Mouse (Mus musculus) intestine, postnatal 0 days (tissue): Measurements from ENCODE around the gene Nrp1. TPM values are rescaled to one million over a fixed set of nuclear protein-coding genes. Genes with fewer than 3 reads are reported as not detected.

ENCODE experiments used
- ATAC-seq: fragments of 200-750 bp; cut with Nextera tagmentation; 2 replicates; pipeline ENCODE4 v1.8.0; 2017; ENCODE audit warnings: mild to moderate bottlenecking, moderate TSS enrichment, moderate library complexity
- H3K27ac ChIP-seq: fragments of 300-500 bp; sonication (generic); 2 replicates; pipeline ENCODE4 v1.5.1; 2014; ENCODE audit warnings: mild to moderate bottlenecking, low read depth, low read length, moderate library complexity
- H3K27me3 ChIP-seq: fragments of 300-500 bp; sonication (generic); replicated peaks from 2 replicates; pipeline ENCODE4 v1.6.1; 2014; ENCODE audit warnings: low read length, mixed read lengths; ENCODE audit not compliant: control insufficient read depth, insufficient read depth
- H3K36me3 ChIP-seq: fragments of 300-500 bp; sonication (generic); 2 replicates; pipeline ENCODE4 v1.6.1; 2014; ENCODE audit warnings: mild to moderate bottlenecking, moderate library complexity; ENCODE audit not compliant: control insufficient read depth, insufficient read depth
- H3K4me1 ChIP-seq: fragments of 300-500 bp; sonication (generic); replicated peaks from 2 replicates; pipeline ENCODE4 v1.6.1; 2014; ENCODE audit warnings: antibody characterized with exemption, low read length, mixed read lengths; ENCODE audit not compliant: control insufficient read depth, insufficient read depth
- H3K4me2 ChIP-seq: fragments of 300-500 bp; sonication (generic); replicated peaks from 2 replicates; pipeline ENCODE4 v1.6.1; 2014; ENCODE audit warnings: low read depth, mild to moderate bottlenecking, moderate library complexity
- H3K4me3 ChIP-seq: fragments of 300-500 bp; sonication (generic); 2 replicates; pipeline ENCODE4 v1.5.1; 2014; ENCODE audit warnings: low read depth, low read length
- H3K9ac ChIP-seq: fragments of 300-500 bp; sonication (generic); 2 replicates; pipeline ENCODE4 v1.6.1; 2014; ENCODE audit warnings: mild to moderate bottlenecking, low read depth, low read length
- H3K9me3 ChIP-seq: fragments of 300-500 bp; sonication (generic); 2 replicates; pipeline ENCODE4 v1.6.1; 2016; ENCODE audit warnings: mixed run types; ENCODE audit not compliant: control insufficient read depth
- CTCF ChIP-seq: sonication (generic); IDR thresholded peaks from 2 replicates; pipeline ENCODE4 v1.5.1; 2016; ENCODE audit warnings: low read depth, mild to moderate bottlenecking, control low read depth, antibody characterized with exemption, moderate library complexity
- WGBS: fragments of 180-500 bp; shearing (Covaris S2); extraction: QIAGEN DNeasy Blood & Tissue Kit; methylation state at CpG from one replicate; pipeline ENCODE4 v1.1.7; 2014; 5-methylcytosine and 5-hydroxymethylcytosine counted together
- polyA plus RNA-seq: library from polyadenylated mRNA; unstranded; fragments of >200 nt; fragmentation: Nextera tagmentation; extraction: Ambion mirVana; gene quantifications from 2 replicates; pipeline ENCODE4 v1.2.1, GENCODE M21; 2015

Gene Nrp1
- polyA plus RNA-seq, 1 experiment from 2014 or later = 15.7 TPM

- Histone ChIP-seq H3K4me1 (no peaks in the 10 kb centered on the region), H3K9ac (no peak overlapping the region), H3K27ac (no peak overlapping the region), H3K27me3 (no peaks in the 10 kb centered on the region), H3K36me3 (no peaks in the 10 kb centered on the region; the same call in 1 of the 2 replicates), H3K4me2 (no peak overlapping the region), H3K9me3 (no peaks in the 10 kb centered on the region), H3K4me3 (no peak overlapping the region)
- WGBS = 72% methylated on average over 4 of the region's 4 CpGs
- ATAC-seq = no peak
- TF ChIP-seq CTCF = no peak
Observed at GRCm38 (mm10) chr8:128435749-128436148, 77.3 kb downstream of the Nrp1 start.

DNA sequence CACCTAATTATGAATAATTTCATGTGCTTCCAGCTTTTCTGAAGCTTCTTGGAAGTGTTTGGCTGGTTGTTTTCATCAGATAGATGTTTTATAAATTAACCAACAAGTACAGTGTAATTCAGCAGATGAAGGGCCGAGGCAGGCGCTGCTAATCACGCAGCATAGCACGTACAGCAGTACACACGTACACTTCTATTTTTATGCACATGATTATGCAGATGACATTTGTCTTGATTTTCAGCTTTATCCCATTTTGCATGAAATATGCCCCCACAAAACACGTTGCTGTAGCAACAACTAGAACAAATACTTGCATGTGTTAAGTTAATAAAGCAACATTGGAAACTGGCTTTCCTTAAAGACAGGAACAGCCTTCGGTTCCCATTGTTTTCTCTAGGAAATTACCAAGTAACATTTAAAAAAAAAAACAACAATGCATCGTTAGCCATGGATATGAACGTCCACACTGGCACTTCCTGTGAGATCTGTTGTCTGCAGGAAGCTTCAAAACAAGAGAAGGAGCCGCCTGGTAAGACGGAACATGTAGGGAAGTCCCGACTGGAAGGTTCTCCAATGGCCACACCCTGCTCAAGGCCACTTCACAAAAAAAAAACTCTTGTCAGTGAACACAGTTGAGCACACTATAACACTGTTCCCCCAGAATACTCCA, 78.9 kb downstream of the Nrp1 start:
- H3K4me2 ChIP-seq = no peak overlapping the region
- H3K9ac ChIP-seq = no peak overlapping the region
- WGBS = 78% methylated on average over 12 of the region's 12 CpGs
- no peak for ATAC-seq
- H3K27me3 ChIP-seq = no peaks in the 10 kb centered on the region
- H3K27ac ChIP-seq = no peak overlapping the region
- H3K4me1 ChIP-seq = no peaks in the 10 kb centered on the region
- no peaks in the 10 kb centered on the region for H3K9me3 ChIP-seq
- no peak for TF ChIP-seq CTCF
- H3K4me3 ChIP-seq = no peak overlapping the region
- no peaks in the 10 kb centered on the region; the same call in 1 of the 2 replicates for H3K36me3 ChIP-seq

- Histone ChIP-seq H3K9me3 (no peaks in the 10 kb centered on the region), H3K4me3 (no peak overlapping the region), H3K36me3 (peaks cover 3% of the 10 kb centered on the region; the same call in 1 of the 2 replicates), H3K4me2 (no peak overlapping the region), H3K27me3 (no peaks in the 10 kb centered on the region), H3K27ac (no peak overlapping the region), H3K9ac (no peak overlapping the region), H3K4me1 (no peaks in the 10 kb centered on the region)
- no peak for TF ChIP-seq CTCF
- ATAC-seq = no peak
- WGBS = 69% methylated on average over 1 of the region's 1 CpGs
Observed at GRCm38 (mm10) chr8:128441407-128441806, 83.0 kb downstream of the Nrp1 start.

DNA sequence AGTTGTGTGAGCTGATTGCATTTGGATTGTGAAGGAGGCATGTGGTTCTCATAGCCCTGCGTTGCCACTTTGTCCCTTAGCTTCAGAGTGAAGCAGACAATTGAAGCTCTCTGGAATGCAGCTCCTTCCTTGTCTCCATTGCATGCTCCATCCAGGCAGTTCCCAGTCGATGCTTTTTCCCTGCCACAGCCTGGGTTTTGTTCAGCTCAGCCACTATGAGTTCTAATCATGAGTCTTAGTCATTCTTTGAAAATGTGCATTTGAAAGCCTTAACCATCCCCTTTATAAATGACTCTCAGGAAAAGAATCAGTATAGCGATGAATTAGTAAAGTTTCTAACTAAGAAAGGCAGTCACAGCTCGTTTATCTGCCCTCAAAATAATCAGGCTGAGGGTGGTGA, 87.2 kb downstream of the Nrp1 start:
- Histone ChIP-seq H3K4me1 (no peaks in the 10 kb centered on the region), H3K27me3 (no peaks in the 10 kb centered on the region), H3K4me2 (no peak overlapping the region), H3K27ac (no peak overlapping the region), H3K36me3 (peaks cover 3% of the 10 kb centered on the region; the same call in 1 of the 2 replicates), H3K9ac (no peak overlapping the region), H3K9me3 (no peaks in the 10 kb centered on the region), H3K4me3 (no peak overlapping the region)
- no peak for TF ChIP-seq CTCF
- 70% methylated on average over 4 of the region's 4 CpGs for WGBS
- ATAC-seq = no peak

GRCm38 (mm10) chr8:128446636-128447035, 88.2 kb downstream of the Nrp1 start:
- H3K27me3 ChIP-seq = no peaks in the 10 kb centered on the region
- 89% methylated on average over 3 of the region's 3 CpGs for WGBS
- no peak for ATAC-seq
- H3K4me3 ChIP-seq = no peak overlapping the region
- no peak overlapping the region for H3K4me2 ChIP-seq
- TF ChIP-seq CTCF = no peak
- H3K9me3 ChIP-seq = no peaks in the 10 kb centered on the region
- H3K4me1 ChIP-seq = no peaks in the 10 kb centered on the region
- peaks cover 3% of the 10 kb centered on the region; the same call in 1 of the 2 replicates for H3K36me3 ChIP-seq
- no peak overlapping the region for H3K9ac ChIP-seq
- no peak overlapping the region for H3K27ac ChIP-seq

- H3K27ac ChIP-seq = no peak overlapping the region
- H3K9me3 ChIP-seq = no peaks in the 10 kb centered on the region
- H3K4me2 ChIP-seq = no peak overlapping the region
- no peak for ATAC-seq
- no peaks in the 10 kb centered on the region for H3K4me1 ChIP-seq
- WGBS = 98% methylated on average over 3 of the region's 3 CpGs
- H3K27me3 ChIP-seq = no peaks in the 10 kb centered on the region
- no peak overlapping the region for H3K4me3 ChIP-seq
- TF ChIP-seq CTCF = no peak
- H3K9ac ChIP-seq = no peak overlapping the region
- peaks cover 3% of the 10 kb centered on the region; the same call in 1 of the 2 replicates for H3K36me3 ChIP-seq
Observed at GRCm38 (mm10) chr8:128447320-128447719, 88.9 kb downstream of the Nrp1 start.
